Mouse (Mus musculus): Measurements from ENCODE around the gene Ttc7b.

- TF ChIP-seq POLR2A (IDR thresholded peaks at IDR 0.05; ENCODE audit: insufficient read length, low read depth) (no peak), MAX (IDR thresholded peaks at IDR 0.05; ENCODE audit: low read depth) (no peak), POLR2AphosphoS2 (IDR thresholded peaks at IDR 0.05; ENCODE audit: insufficient read length, low read depth) (no peak), SRF (IDR thresholded peaks at IDR 0.05; ENCODE audit: control insufficient read depth, insufficient read length, low read depth) (no peak), USF1 (IDR thresholded peaks at IDR 0.05; ENCODE audit: low read depth) (no peak), REST (IDR thresholded peaks at IDR 0.05; ENCODE audit: insufficient read depth, insufficient read length) (no peak), TCF12 (IDR thresholded peaks at IDR 0.05; ENCODE audit: insufficient read depth, poor library complexity, severe bottlenecking) (no peak), CEBPB (IDR thresholded peaks at IDR 0.05; ENCODE audit: insufficient read depth, poor library complexity, severe bottlenecking) (no peak)
Measured at GRCm38 (mm10) chr12:100372015-100372414, 148.6 kb downstream of the Ttc7b start.
